Mouse (Mus musculus) lung, embryonic 16.5 days (tissue): ENCODE data around the gene Sox10. TPM values are rescaled to one million over a fixed set of nuclear protein-coding genes. Genes with fewer than 3 reads are reported as not detected.

Source experiments
- ATAC-seq: fragments of 200-750 bp; cut with Nextera tagmentation; 2 replicates; pipeline ENCODE4 v1.8.0; 2017; ENCODE audit warnings: low read depth, mild to moderate bottlenecking, moderate library complexity
- H3K27ac ChIP-seq: fragments of 300-500 bp; sonication (generic); 2 replicates; pipeline ENCODE4 v1.5.1; 2014; ENCODE audit warnings: mild to moderate bottlenecking, control low read depth, low read length
- H3K27me3 ChIP-seq: fragments of 300-500 bp; sonication (generic); 2 replicates; pipeline ENCODE4 v1.6.1; 2014; ENCODE audit warnings: low read depth, low read length, mixed read lengths; ENCODE audit not compliant: control insufficient read depth, insufficient read depth
- H3K36me3 ChIP-seq: fragments of 300-500 bp; sonication (generic); 2 replicates; pipeline ENCODE4 v1.6.1; 2014; ENCODE audit warnings: low read length; ENCODE audit not compliant: control insufficient read depth, insufficient read depth
- H3K4me1 ChIP-seq: fragments of 300-500 bp; sonication (generic); replicated peaks from 2 replicates; pipeline ENCODE4 v1.6.1; 2014; ENCODE audit warnings: low read length, mixed read lengths; ENCODE audit not compliant: control insufficient read depth, insufficient read depth
- H3K4me2 ChIP-seq: fragments of 300-500 bp; sonication (generic); 2 replicates; pipeline ENCODE4 v1.6.1; 2014; ENCODE audit warnings: low read depth, low read length, control low read depth
- H3K4me3 ChIP-seq: fragments of 300-500 bp; sonication (generic); 2 replicates; pipeline ENCODE4 v1.5.1; 2014; ENCODE audit warnings: mild to moderate bottlenecking, low read length, control low read depth
- H3K9ac ChIP-seq: fragments of 300-500 bp; sonication (generic); 2 replicates; pipeline ENCODE4 v1.6.1; 2014; ENCODE audit warnings: low read length, control low read depth
- H3K9me3 ChIP-seq: fragments of 300-500 bp; sonication (generic); 2 replicates; pipeline ENCODE4 v1.6.1; 2016; ENCODE audit warnings: low read length; ENCODE audit not compliant: control insufficient read depth
- WGBS: fragments of 180-500 bp; shearing (Covaris S2); extraction: QIAGEN DNeasy Blood & Tissue Kit; methylation state at CpG from one replicate; pipeline ENCODE4 v1.1.7; 2014; 5-methylcytosine and 5-hydroxymethylcytosine counted together
- polyA plus RNA-seq: library from polyadenylated mRNA; unstranded; fragments of >200 nt; fragmentation: Nextera tagmentation; extraction: Ambion mirVana; gene quantifications from 2 replicates; pipeline ENCODE4 v1.2.1, GENCODE M21; 2015

The Sox10 gene
- polyA plus RNA-seq, 1 experiment from 2014 or later, result 0.82 TPM

- no peaks in the 10 kb centered on the region for H3K9me3 ChIP-seq
- no peak overlapping the region for H3K27ac ChIP-seq
- H3K9ac ChIP-seq, result no peak overlapping the region
- no peak overlapping the region for H3K4me3 ChIP-seq
- H3K27me3 ChIP-seq, result peaks cover 38% of the 10 kb centered on the region
- no peak overlapping the region for H3K4me2 ChIP-seq
- no peaks in the 10 kb centered on the region; the same call in 1 of the 2 replicates for H3K4me1 ChIP-seq
- WGBS, result 49% methylated on average over 8 of the region's 8 CpGs
- no peaks in the 10 kb centered on the region for H3K36me3 ChIP-seq
- ATAC-seq, result no peak
These were observed 1.7 kb upstream of the Sox10 start for GRCm38 (mm10) chr15:79166712-79167111.

GRCm38 (mm10) chr15:79164251-79164650 lies 789 bp downstream of the Sox10 start:
- Histone ChIP-seq H3K27ac (no peak overlapping the region), H3K27me3 (peaks cover 41% of the 10 kb centered on the region), H3K4me3 (no peak overlapping the region), H3K9ac (no peak overlapping the region), H3K4me2 (no peak overlapping the region), H3K9me3 (no peaks in the 10 kb centered on the region), H3K4me1 (no peaks in the 10 kb centered on the region; the same call in 1 of the 2 replicates), H3K36me3 (no peaks in the 10 kb centered on the region)
- WGBS, result 8% methylated on average over 14 of the region's 15 CpGs
- ATAC-seq, result no peak

DNA sequence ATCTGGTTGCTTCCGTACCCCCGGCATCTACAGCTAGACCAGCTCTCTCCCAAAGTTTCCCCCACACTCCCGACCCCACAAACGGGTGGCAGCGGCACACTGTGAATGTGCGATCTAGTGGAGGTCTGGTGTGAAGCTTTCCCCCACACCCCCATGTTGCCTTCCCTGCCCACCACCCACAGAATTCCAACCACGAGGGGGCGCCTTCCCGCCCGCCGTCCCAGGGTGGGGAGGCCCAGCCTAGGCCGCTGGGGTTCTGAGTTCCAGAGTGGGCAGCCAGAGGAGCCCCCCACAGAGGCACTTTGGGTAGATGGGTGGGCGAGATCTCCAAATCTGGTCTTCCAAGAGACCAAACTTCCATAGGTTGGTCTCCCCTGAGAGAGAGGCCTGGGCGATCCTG lies 2.2 kb downstream of the Sox10 start:
- Histone ChIP-seq H3K4me1 (no peaks in the 10 kb centered on the region; the same call in 1 of the 2 replicates), H3K9ac (no peak overlapping the region), H3K4me2 (no peak overlapping the region), H3K9me3 (no peaks in the 10 kb centered on the region), H3K27me3 (peaks cover 41% of the 10 kb centered on the region), H3K4me3 (no peak overlapping the region), H3K27ac (no peak overlapping the region), H3K36me3 (no peaks in the 10 kb centered on the region)
- 40% methylated on average over 14 of the region's 14 CpGs for WGBS
- no peak for ATAC-seq

- H3K9ac ChIP-seq, result no peak overlapping the region
- no peak overlapping the region for H3K27ac ChIP-seq
- H3K4me3 ChIP-seq, result no peak overlapping the region
- WGBS, result 51% methylated on average over 7 of the region's 7 CpGs
- H3K27me3 ChIP-seq, result peaks cover 41% of the 10 kb centered on the region
- H3K9me3 ChIP-seq, result no peaks in the 10 kb centered on the region
- no peaks in the 10 kb centered on the region for H3K36me3 ChIP-seq
- no peak for ATAC-seq
- no peaks in the 10 kb centered on the region; the same call in 1 of the 2 replicates for H3K4me1 ChIP-seq
- no peak overlapping the region for H3K4me2 ChIP-seq
These were observed 2.7 kb downstream of the Sox10 start for GRCm38 (mm10) chr15:79162301-79162700.

- H3K4me1 ChIP-seq, result no peaks in the 10 kb centered on the region
- WGBS, result 18% methylated on average over 3 of the region's 3 CpGs
- H3K27me3 ChIP-seq, result peaks cover 3% of the 10 kb centered on the region; the same call in 1 of the 2 replicates
- no peak overlapping the region for H3K27ac ChIP-seq
- no peak overlapping the region for H3K4me2 ChIP-seq
- no peaks in the 10 kb centered on the region for H3K9me3 ChIP-seq
- H3K9ac ChIP-seq, result no peak overlapping the region
- no peak for ATAC-seq
- peaks cover 3% of the 10 kb centered on the region; the same call in 1 of the 2 replicates for H3K36me3 ChIP-seq
- H3K4me3 ChIP-seq, result no peak overlapping the region
These were observed 9.5 kb downstream of the Sox10 start for GRCm38 (mm10) chr15:79155572-79155971.

DNA sequence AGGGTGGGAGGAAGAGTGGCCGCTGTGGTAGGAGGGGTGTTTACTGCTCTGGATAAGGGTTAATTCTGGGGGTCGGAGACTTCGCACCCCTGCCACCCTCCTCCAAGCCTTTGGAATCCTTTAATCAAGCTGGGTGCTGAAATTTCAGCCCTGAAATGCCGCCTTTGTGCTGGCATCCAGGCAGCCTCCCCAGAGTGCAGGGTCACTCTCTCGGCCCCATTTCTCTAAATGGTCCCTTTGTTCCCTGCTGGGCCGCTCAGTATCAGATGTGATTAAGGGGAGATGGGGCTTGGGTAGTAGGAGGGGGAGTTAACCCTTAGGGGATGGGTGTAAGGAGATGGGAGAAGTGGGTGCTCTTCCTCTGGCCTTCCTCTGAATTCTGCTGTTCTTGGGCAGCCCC lies 12.3 kb downstream of the Sox10 start:
- Histone ChIP-seq H3K27ac (no peak overlapping the region), H3K27me3 (no peaks in the 10 kb centered on the region), H3K4me1 (no peaks in the 10 kb centered on the region), H3K9ac (no peak overlapping the region), H3K4me2 (no peak overlapping the region), H3K9me3 (no peaks in the 10 kb centered on the region), H3K36me3 (peaks cover 13% of the 10 kb centered on the region), H3K4me3 (no peak overlapping the region)
- 53% methylated on average over 6 of the region's 6 CpGs for WGBS
- no peak for ATAC-seq

DNA sequence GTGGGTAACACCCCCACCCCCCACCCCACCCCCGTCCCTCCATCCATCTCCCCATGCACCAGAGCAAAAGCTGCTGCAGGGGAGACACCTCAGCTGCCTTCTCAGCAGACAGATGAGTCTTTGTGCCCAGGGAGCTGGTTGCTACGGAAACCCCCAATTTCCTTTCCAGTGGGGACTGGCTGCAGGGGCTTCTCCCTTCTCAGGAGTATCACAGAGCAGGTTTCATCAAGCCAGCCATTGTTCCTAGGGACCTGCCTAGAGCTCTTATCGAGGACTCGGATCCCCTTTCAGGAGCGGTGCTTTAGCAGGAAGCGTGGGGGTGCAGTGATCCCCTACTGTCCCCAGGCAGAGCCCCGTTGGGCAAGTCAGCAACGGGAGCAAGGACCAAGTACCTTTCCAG lies 13.2 kb downstream of the Sox10 start:
- Histone ChIP-seq H3K4me2 (no peak overlapping the region), H3K27me3 (no peaks in the 10 kb centered on the region), H3K9me3 (no peaks in the 10 kb centered on the region), H3K9ac (no peak overlapping the region), H3K4me1 (no peaks in the 10 kb centered on the region), H3K36me3 (peaks cover 20% of the 10 kb centered on the region), H3K27ac (no peak overlapping the region), H3K4me3 (no peak overlapping the region)
- no peak for ATAC-seq
- WGBS, result 67% methylated on average over 8 of the region's 8 CpGs

GRCm38 (mm10) chr15:79148533-79148932 lies 16.5 kb downstream of the Sox10 start:
- H3K4me3 ChIP-seq, result no peak overlapping the region
- no peaks in the 10 kb centered on the region; the same call in 1 of the 2 replicates for H3K4me1 ChIP-seq
- peak; percentile 57 for ATAC-seq
- no peaks in the 10 kb centered on the region for H3K27me3 ChIP-seq
- H3K4me2 ChIP-seq, result no peak overlapping the region
- no peak overlapping the region for H3K9ac ChIP-seq
- H3K27ac ChIP-seq, result no peak overlapping the region
- 46% methylated on average over 7 of the region's 7 CpGs for WGBS
- no peaks in the 10 kb centered on the region for H3K9me3 ChIP-seq
- peaks cover 41% of the 10 kb centered on the region for H3K36me3 ChIP-seq

DNA sequence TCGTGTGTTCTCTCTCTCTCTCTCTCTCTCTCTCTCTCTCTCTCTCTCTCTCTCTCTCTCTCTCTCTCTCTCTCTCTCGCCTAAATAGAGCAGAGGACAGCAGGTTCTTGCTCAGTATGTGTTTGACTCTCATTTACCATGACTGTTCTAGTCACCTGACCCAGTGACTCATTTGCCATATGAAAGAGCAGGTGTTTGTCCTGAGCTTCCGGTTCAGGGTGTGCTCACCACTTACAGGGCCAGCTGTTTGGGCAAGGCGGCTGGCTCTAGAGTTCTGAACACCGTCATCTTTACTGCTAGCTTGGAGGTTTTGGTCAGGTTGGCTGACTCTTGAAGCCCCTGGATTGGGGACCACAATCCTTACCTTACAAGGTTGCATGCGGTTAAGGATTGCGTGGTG lies 19.5 kb downstream of the Sox10 start:
- Histone ChIP-seq H3K27me3 (no peaks in the 10 kb centered on the region), H3K4me2 (no peak overlapping the region), H3K9me3 (no peaks in the 10 kb centered on the region), H3K9ac (no peak overlapping the region), H3K27ac (no peak overlapping the region), H3K36me3 (peaks cover 38% of the 10 kb centered on the region), H3K4me3 (no peak overlapping the region), H3K4me1 (peaks cover 10% of the 10 kb centered on the region)
- ATAC-seq, result no peak
- WGBS, result 92% methylated on average over 7 of the region's 7 CpGs

GRCm38 (mm10) chr15:79144021-79144420 lies 21.0 kb downstream of the Sox10 start:
- Histone ChIP-seq H3K4me1 (peaks cover 13% of the 10 kb centered on the region), H3K4me2 (no peak overlapping the region), H3K9me3 (no peaks in the 10 kb centered on the region), H3K27me3 (no peaks in the 10 kb centered on the region), H3K4me3 (no peak overlapping the region), H3K36me3 (peaks cover 33% of the 10 kb centered on the region), H3K27ac (no peak overlapping the region), H3K9ac (no peak overlapping the region)
- 53% methylated on average over 8 of the region's 8 CpGs for WGBS
- ATAC-seq, result no peak
